8 mouse cellular contexts compared by ENCODE assay signal in genomic region chr8:94182055-94182929, GRCm38 (mm10). TPM values are rescaled to one million over a fixed set of nuclear protein-coding genes. Genes with fewer than 3 reads are reported as not detected.
DNase-seq lines count a peak whose midpoint lies in the region; ATAC-seq and TF ChIP-seq lines count a peak whose summit lies in the region.

No protein-coding gene starts in this region.

- H3K9me3 ChIP-seq in forebrain, embryonic 11.5 days (ENCODE audit: control insufficient read depth, low read length): no peaks in the 10 kb centered on the region
- no peaks in the 10 kb centered on the region for H3K9me3 ChIP-seq in forebrain, embryonic 15.5 days
- no peaks in the 10 kb centered on the region for H3K9me3 ChIP-seq in lung, embryonic 16.5 days (ENCODE audit: control insufficient read depth, low read length)
- H3K9me3 ChIP-seq in intestine, embryonic 16.5 days (ENCODE audit: control insufficient read depth, low read length): no peaks in the 10 kb centered on the region

- no peak overlapping the region for H3K27ac ChIP-seq in forebrain, embryonic 11.5 days (ENCODE audit: low read depth, low read length)
- H3K27ac ChIP-seq in forebrain, embryonic 15.5 days (replicated peaks): no peak overlapping the region
- peak overlapping the region; percentile 55 for H3K27ac ChIP-seq in lung, embryonic 16.5 days (ENCODE audit: low read length)
- peak overlapping the region; percentile 90 for H3K27ac ChIP-seq in intestine, embryonic 16.5 days (ENCODE audit: low read length)
- H3K27ac ChIP-seq in olfactory bulb, adult 2 months (ENCODE audit: insufficient read depth, low read depth, low read length): 0 out of 2 replicates have a peak overlapping the region, but pooled peaks have one; percentile 53

- no peaks in the 10 kb centered on the region for H3K36me3 ChIP-seq in forebrain, embryonic 11.5 days (ENCODE audit: control insufficient read depth, insufficient read depth, low read length)
- H3K36me3 ChIP-seq in forebrain, embryonic 15.5 days: no peaks in the 10 kb centered on the region
- no peaks in the 10 kb centered on the region for H3K36me3 ChIP-seq in lung, embryonic 16.5 days (ENCODE audit: control insufficient read depth, insufficient read depth, low read length)
- no peaks in the 10 kb centered on the region for H3K36me3 ChIP-seq in intestine, embryonic 16.5 days (ENCODE audit: control insufficient read depth, insufficient read depth, low read length)

- peak overlapping the region; percentile 39; the same call in 1 of the 2 replicates for H3K4me2 ChIP-seq in forebrain, embryonic 11.5 days (ENCODE audit: low read depth, low read length, severe bottlenecking)
- no peak overlapping the region for H3K4me2 ChIP-seq in forebrain, embryonic 15.5 days (replicated peaks)
- peak overlapping the region; percentile 62 for H3K4me2 ChIP-seq in lung, embryonic 16.5 days (ENCODE audit: low read depth, low read length)
- peak overlapping the region; percentile 58 for H3K4me2 ChIP-seq in intestine, embryonic 16.5 days (ENCODE audit: low read depth, low read length)

- H3K9ac ChIP-seq in forebrain, embryonic 11.5 days (ENCODE audit: low read length): no peak overlapping the region
- H3K9ac ChIP-seq in forebrain, embryonic 15.5 days (replicated peaks): no peak overlapping the region
- H3K9ac ChIP-seq in lung, embryonic 16.5 days (ENCODE audit: low read length): peak overlapping the region; percentile 54
- H3K9ac ChIP-seq in intestine, embryonic 16.5 days (ENCODE audit: low read depth, low read length): peak overlapping the region; percentile 58

- DNase-seq in forebrain, embryonic 11.5 days (ENCODE audit: low spot score): no peak
- no peak for DNase-seq in lung, adult 2 months
- no peak for DNase-seq in thymus, postnatal 10 days (ENCODE audit: low spot score in 2 of 2)
- DNase-seq in cerebellum, postnatal 14 days: no peak

- 64% methylated on average over 13 of the region's 13 CpGs for WGBS in forebrain, embryonic 11.5 days
- 76% methylated on average over 13 of the region's 13 CpGs for WGBS in forebrain, embryonic 15.5 days
- WGBS in lung, embryonic 16.5 days: 61% methylated on average over 13 of the region's 13 CpGs
- WGBS in lung, adult 2 months: 71% methylated on average over 13 of the region's 13 CpGs
- WGBS in intestine, embryonic 16.5 days: 48% methylated on average over 13 of the region's 13 CpGs
- 80% methylated on average over 13 of the region's 13 CpGs for WGBS in olfactory bulb, adult 2 months

- peaks cover 78% of the 10 kb centered on the region for H3K27me3 ChIP-seq in forebrain, embryonic 11.5 days (ENCODE audit: control insufficient read depth, insufficient read depth, low read length)
- H3K27me3 ChIP-seq in forebrain, embryonic 15.5 days: peaks cover 56% of the 10 kb centered on the region
- peaks cover 66% of the 10 kb centered on the region for H3K27me3 ChIP-seq in lung, embryonic 16.5 days (ENCODE audit: control insufficient read depth, insufficient read depth, low read depth, low read length)
- peaks cover 15% of the 10 kb centered on the region for H3K27me3 ChIP-seq in intestine, embryonic 16.5 days (replicated peaks; ENCODE audit: control insufficient read depth, insufficient read depth, low read length)

- ATAC-seq in forebrain, embryonic 11.5 days (replicated peaks; ENCODE audit: low FRiP score): no peak
- no peak for ATAC-seq in forebrain, embryonic 15.5 days (replicated peaks)
- no peak for ATAC-seq in lung, embryonic 16.5 days (ENCODE audit: low read depth)
- no peak for ATAC-seq in intestine, embryonic 16.5 days

- H3K4me1 ChIP-seq in forebrain, embryonic 11.5 days (replicated peaks; ENCODE audit: control insufficient read depth, insufficient read depth, low read length): peaks cover 24% of the 10 kb centered on the region
- peaks cover 30% of the 10 kb centered on the region for H3K4me1 ChIP-seq in forebrain, embryonic 15.5 days
- peaks cover 31% of the 10 kb centered on the region for H3K4me1 ChIP-seq in lung, embryonic 16.5 days (replicated peaks; ENCODE audit: control insufficient read depth, insufficient read depth, low read length)
- H3K4me1 ChIP-seq in lung, adult 2 months (ENCODE audit: control insufficient read depth, insufficient read depth, low read length): peaks cover 10% of the 10 kb centered on the region
- peaks cover 28% of the 10 kb centered on the region for H3K4me1 ChIP-seq in intestine, embryonic 16.5 days (ENCODE audit: control insufficient read depth, insufficient read depth, low read length)
- H3K4me1 ChIP-seq in olfactory bulb, adult 2 months (ENCODE audit: control insufficient read depth, insufficient read depth, low read length): peaks cover 29% of the 10 kb centered on the region

- TF ChIP-seq CTCF in lung, adult 2 months (IDR thresholded peaks at IDR 0.05; ENCODE audit: insufficient read depth, low read length): no peak
- no peak for TF ChIP-seq CTCF in olfactory bulb, adult 2 months (IDR thresholded peaks at IDR 0.05; ENCODE audit: insufficient read depth, low read depth, low read length)

- H3K4me3 ChIP-seq in forebrain, embryonic 11.5 days (ENCODE audit: low read depth, low read length): no peak overlapping the region; the same call in 1 of the 2 replicates
- no peak overlapping the region for H3K4me3 ChIP-seq in forebrain, embryonic 15.5 days
- H3K4me3 ChIP-seq in lung, embryonic 16.5 days (ENCODE audit: low read length): peak overlapping the region; percentile 40
- H3K4me3 ChIP-seq in lung, adult 2 months (replicated peaks; ENCODE audit: extremely low read depth, low read depth, low read length): no peak overlapping the region
- H3K4me3 ChIP-seq in intestine, embryonic 16.5 days (ENCODE audit: low read length): peak overlapping the region; percentile 35
- no peak overlapping the region for H3K4me3 ChIP-seq in olfactory bulb, adult 2 months (ENCODE audit: insufficient read depth, low read depth, low read length)

- TF ChIP-seq POLR2A in lung, adult 2 months (IDR thresholded peaks at IDR 0.05; ENCODE audit: borderline replicate concordance, extremely low read depth, low read depth, low read length): no peak
- TF ChIP-seq POLR2A in olfactory bulb, adult 2 months (IDR thresholded peaks at IDR 0.05; ENCODE audit: insufficient read depth, low read depth, low read length): no peak

RNA-seq across cellular contexts. Expression of gene Mt1, which starts 3.4 kb away (rescaled TPM):
- polyA plus RNA-seq in forebrain, embryonic 11.5 days (2014; fragmentation: Nextera tagmentation; extraction: Ambion mirVana): 109 and 120 TPM in 2 replicates
- 85.2 and 100 TPM in 2 replicates for polyA plus RNA-seq in forebrain, embryonic 15.5 days (2015; fragmentation: Nextera tagmentation; extraction: Ambion mirVana)
- 219 and 314 TPM in 2 replicates for polyA plus RNA-seq in lung, embryonic 16.5 days (2015; fragmentation: Nextera tagmentation; extraction: Ambion mirVana)
- 417 and 493 TPM in 2 replicates for polyA plus RNA-seq in lung, adult 2 months (2012; rRNA removed)
- polyA plus RNA-seq in intestine, embryonic 16.5 days (2015; fragmentation: Nextera tagmentation; extraction: Ambion mirVana): 3,631 and 3,684 TPM in 2 replicates
- polyA plus RNA-seq in olfactory bulb, adult 2 months (2012; ENCODE audit: insufficient read depth, insufficient read length, low replicate concordance, missing spikeins): 885 TPM in 1 of 2 replicates, not detected in the other

RNA-seq across cellular contexts. Expression of gene Mt2, which starts 9.8 kb away (rescaled TPM):
- polyA plus RNA-seq in forebrain, embryonic 11.5 days (2014; fragmentation: Nextera tagmentation; extraction: Ambion mirVana): 36.5 and 39.0 TPM in 2 replicates
- 35.4 and 38.4 TPM in 2 replicates for polyA plus RNA-seq in forebrain, embryonic 15.5 days (2015; fragmentation: Nextera tagmentation; extraction: Ambion mirVana)
- polyA plus RNA-seq in lung, embryonic 16.5 days (2015; fragmentation: Nextera tagmentation; extraction: Ambion mirVana): 40.6 and 63.7 TPM in 2 replicates
- polyA plus RNA-seq in lung, adult 2 months (2012; rRNA removed): 32.2 and 56.0 TPM in 2 replicates
- 600 and 738 TPM in 2 replicates for polyA plus RNA-seq in intestine, embryonic 16.5 days (2015; fragmentation: Nextera tagmentation; extraction: Ambion mirVana)
- not detected in 2 replicates for polyA plus RNA-seq in olfactory bulb, adult 2 months (2012; ENCODE audit: insufficient read depth, insufficient read length, low replicate concordance, missing spikeins)

RNA-seq across cellular contexts. Expression of gene Mt3, which starts 29.9 kb away (rescaled TPM):
- polyA plus RNA-seq in forebrain, embryonic 11.5 days (2014; fragmentation: Nextera tagmentation; extraction: Ambion mirVana): 43.6 and 52.3 TPM in 2 replicates
- polyA plus RNA-seq in forebrain, embryonic 15.5 days (2015; fragmentation: Nextera tagmentation; extraction: Ambion mirVana): 249 and 258 TPM in 2 replicates
- 6.3 and 7.7 TPM in 2 replicates for polyA plus RNA-seq in lung, embryonic 16.5 days (2015; fragmentation: Nextera tagmentation; extraction: Ambion mirVana)
- 1.4 and 1.6 TPM in 2 replicates for polyA plus RNA-seq in lung, adult 2 months (2012; rRNA removed)
- 5.4 and 5.5 TPM in 2 replicates for polyA plus RNA-seq in intestine, embryonic 16.5 days (2015; fragmentation: Nextera tagmentation; extraction: Ambion mirVana)
- polyA plus RNA-seq in olfactory bulb, adult 2 months (2012; ENCODE audit: insufficient read depth, insufficient read length, low replicate concordance, missing spikeins): not detected in 2 replicates

RNA-seq across cellular contexts. Expression of gene Nup93, which starts 32.1 kb away (rescaled TPM):
- polyA plus RNA-seq in forebrain, embryonic 11.5 days (2014; fragmentation: Nextera tagmentation; extraction: Ambion mirVana): 135 and 143 TPM in 2 replicates
- polyA plus RNA-seq in forebrain, embryonic 15.5 days (2015; fragmentation: Nextera tagmentation; extraction: Ambion mirVana): 63.0 and 66.3 TPM in 2 replicates
- 80.2 and 86.2 TPM in 2 replicates for polyA plus RNA-seq in lung, embryonic 16.5 days (2015; fragmentation: Nextera tagmentation; extraction: Ambion mirVana)
- polyA plus RNA-seq in lung, adult 2 months (2012; rRNA removed): 10.7 and 15.9 TPM in 2 replicates
- polyA plus RNA-seq in intestine, embryonic 16.5 days (2015; fragmentation: Nextera tagmentation; extraction: Ambion mirVana): 56.9 and 66.4 TPM in 2 replicates
- not detected in 2 replicates for polyA plus RNA-seq in olfactory bulb, adult 2 months (2012; ENCODE audit: insufficient read depth, insufficient read length, low replicate concordance, missing spikeins)

RNA-seq across cellular contexts. Expression of gene Mt4, which starts 45.3 kb away (rescaled TPM):
- polyA plus RNA-seq in forebrain, embryonic 11.5 days (2014; fragmentation: Nextera tagmentation; extraction: Ambion mirVana): not detected in 2 replicates
- not detected in 2 replicates for polyA plus RNA-seq in forebrain, embryonic 15.5 days (2015; fragmentation: Nextera tagmentation; extraction: Ambion mirVana)
- polyA plus RNA-seq in lung, embryonic 16.5 days (2015; fragmentation: Nextera tagmentation; extraction: Ambion mirVana): 0.64 TPM in 1 of 2 replicates, not detected in the other
- polyA plus RNA-seq in lung, adult 2 months (2012; rRNA removed): 935 TPM in 1 of 2 replicates, not detected in the other
- 5.5 and 6.3 TPM in 2 replicates for polyA plus RNA-seq in intestine, embryonic 16.5 days (2015; fragmentation: Nextera tagmentation; extraction: Ambion mirVana)
- not detected in 2 replicates for polyA plus RNA-seq in olfactory bulb, adult 2 months (2012; ENCODE audit: insufficient read depth, insufficient read length, low replicate concordance, missing spikeins)

Comparison
In these comparisons a context has a peak if more than half of its experiments do, and no peak if none do; other contexts are left out.
1. H3K4me3 ChIP-seq: peak in lung, embryonic 16.5 days (single experiment) and intestine, embryonic 16.5 days (single experiment); none in forebrain, embryonic 11.5 days (single experiment), forebrain, embryonic 15.5 days (single experiment), lung, adult 2 months (single experiment) and olfactory bulb, adult 2 months (single experiment).
2. H3K27ac ChIP-seq: peak in lung, embryonic 16.5 days (single experiment), intestine, embryonic 16.5 days (single experiment) and olfactory bulb, adult 2 months (single experiment); none in forebrain, embryonic 11.5 days (single experiment) and forebrain, embryonic 15.5 days (single experiment).
3. H3K9ac ChIP-seq: peak in lung, embryonic 16.5 days (single experiment) and intestine, embryonic 16.5 days (single experiment); none in forebrain, embryonic 11.5 days (single experiment) and forebrain, embryonic 15.5 days (single experiment).
4. RNA of gene Mt2, which starts 9.8 kb away (polyA plus RNA-seq): 600 to 738 TPM in intestine, embryonic 16.5 days, 32.2 to 56.0 TPM in lung, adult 2 months, 40.6 to 63.7 TPM in lung, embryonic 16.5 days, 36.5 to 39.0 TPM in forebrain, embryonic 11.5 days and 35.4 to 38.4 TPM in forebrain, embryonic 15.5 days; not detected in olfactory bulb, adult 2 months; every median in the first group is over 10 times any median in the second.